Mouse (Mus musculus) small intestine, adult 2 months (tissue): ENCODE data around the gene Tbc1d8.

ENCODE experiments used
- CTCF ChIP-seq: fragments of 200-500 bp; IDR thresholded peaks from 2 replicates; pipeline ENCODE4 v1.5.1; 2012; ENCODE audit warnings: low read depth, mild to moderate bottlenecking, control low read depth, inconsistent platforms, low read length, moderate library complexity, mixed read lengths; ENCODE audit not compliant: insufficient replicate concordance, insufficient read length; ENCODE audit errors: extremely low read depth
- POLR2A ChIP-seq: fragments of 200-500 bp; IDR thresholded peaks from 2 replicates; pipeline ENCODE4 v1.6.1; 2012; ENCODE audit warnings: low read depth, mild to moderate bottlenecking, control low read depth, inconsistent platforms, low read length, moderate library complexity

DNA sequence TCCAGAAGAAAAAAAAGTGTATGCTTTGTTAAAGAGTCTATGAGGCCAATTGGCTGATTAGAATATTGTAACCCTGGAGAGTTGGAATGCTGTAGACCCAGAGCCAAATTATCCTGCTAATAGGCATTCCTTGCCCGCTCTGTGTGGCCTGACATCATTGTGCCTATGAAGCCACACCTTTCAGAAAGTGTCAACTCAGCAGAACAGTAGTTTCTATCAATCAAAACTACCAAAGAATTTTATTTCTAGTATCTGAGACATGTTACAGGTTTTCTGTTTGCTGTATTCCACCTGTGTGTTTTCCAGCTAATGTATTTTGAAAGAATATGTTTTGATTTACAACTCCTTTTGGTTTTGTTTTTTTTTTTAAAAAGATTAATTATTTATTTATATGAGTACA lies 33.6 kb upstream of the Tbc1d8 start:
- no peak for TF ChIP-seq CTCF
- no peak for TF ChIP-seq POLR2A
